Mouse (Mus musculus) midbrain, embryonic 12.5 days (tissue): ENCODE data around the gene Sipa1l2. TPM values are rescaled to one million over a fixed set of nuclear protein-coding genes. Genes with fewer than 3 reads are reported as not detected.

ENCODE experiments used
- ATAC-seq: fragments of 200-750 bp; cut with Nextera tagmentation; 2 replicates; pipeline ENCODE4 v1.8.0; 2017; ENCODE audit warnings: low read depth, moderate TSS enrichment, moderate library complexity; ENCODE audit not compliant: low FRiP score
- H3K27ac ChIP-seq: fragments of 300-500 bp; sonication (generic); replicated peaks from 2 replicates; pipeline ENCODE4 v1.5.1; 2016; ENCODE audit warnings: mild to moderate bottlenecking
- H3K27me3 ChIP-seq: fragments of 300-500 bp; sonication (generic); 2 replicates; pipeline ENCODE4 v1.6.1; 2016; ENCODE audit warnings: mild to moderate bottlenecking
- H3K36me3 ChIP-seq: fragments of 300-500 bp; sonication (generic); 2 replicates; pipeline ENCODE4 v1.6.1; 2016
- H3K4me1 ChIP-seq: fragments of 300-500 bp; sonication (generic); 2 replicates; pipeline ENCODE4 v1.6.1; 2016
- H3K4me2 ChIP-seq: fragments of 300-500 bp; sonication (generic); replicated peaks from 2 replicates; pipeline ENCODE4 v1.6.1; 2016; ENCODE audit warnings: mild to moderate bottlenecking, moderate library complexity
- H3K4me3 ChIP-seq: fragments of 300-500 bp; sonication (generic); 2 replicates; pipeline ENCODE4 v1.5.1; 2016; ENCODE audit warnings: mild to moderate bottlenecking
- H3K9ac ChIP-seq: fragments of 300-500 bp; sonication (generic); replicated peaks from 2 replicates; pipeline ENCODE4 v1.6.1; 2016; ENCODE audit warnings: mild to moderate bottlenecking, moderate library complexity
- H3K9me3 ChIP-seq: fragments of 300-500 bp; sonication (generic); 2 replicates; pipeline ENCODE4 v1.6.1; 2016; ENCODE audit warnings: mild to moderate bottlenecking
- WGBS: fragments of 180-500 bp; shearing (Covaris S2); methylation state at CpG from one replicate; pipeline ENCODE4 v1.1.7; 2016; 5-methylcytosine and 5-hydroxymethylcytosine counted together
- polyA plus RNA-seq: library from polyadenylated mRNA; unstranded; fragments of >200 nt; fragmentation: Nextera tagmentation; extraction: Ambion mirVana; gene quantifications from 2 replicates; pipeline ENCODE4 v1.2.1, GENCODE M21; 2016

Sipa1l2 gene
- polyA plus RNA-seq, 1 experiment from 2014 or later, result 43.7 TPM

DNA sequence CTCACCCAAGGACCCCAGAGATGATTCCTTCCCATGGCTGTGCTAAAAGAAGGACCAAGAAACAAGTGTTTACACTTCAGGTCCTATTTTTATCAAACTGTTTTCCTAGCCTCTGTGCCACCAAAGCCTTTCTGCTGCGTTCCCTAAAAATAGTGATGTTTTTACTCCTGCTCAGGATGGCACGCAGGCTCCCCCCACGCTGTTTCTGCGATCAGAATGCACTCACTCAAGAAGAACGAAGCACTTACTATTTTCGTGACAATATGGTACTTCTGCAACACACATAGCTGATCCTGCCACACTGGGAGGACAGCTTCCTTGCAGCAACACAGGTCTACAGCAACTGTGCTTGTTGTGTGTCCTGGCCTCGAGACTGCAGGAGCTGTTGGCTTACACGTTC, 62.3 kb downstream of the Sipa1l2 start:
- WGBS, result 82% methylated on average over 8 of the region's 8 CpGs
- no peak overlapping the region for H3K27ac ChIP-seq
- 0 out of 2 replicates have a peak, but pooled peaks cover under 1% of the 10 kb centered on the region for H3K27me3 ChIP-seq
- H3K4me3 ChIP-seq, result no peak overlapping the region
- no peak overlapping the region for H3K4me2 ChIP-seq
- H3K4me1 ChIP-seq, result peaks cover 72% of the 10 kb centered on the region
- no peak overlapping the region for H3K9ac ChIP-seq
- H3K9me3 ChIP-seq, result no peaks in the 10 kb centered on the region; the same call in 1 of the 2 replicates
- no peaks in the 10 kb centered on the region for H3K36me3 ChIP-seq
- no peak for ATAC-seq

DNA sequence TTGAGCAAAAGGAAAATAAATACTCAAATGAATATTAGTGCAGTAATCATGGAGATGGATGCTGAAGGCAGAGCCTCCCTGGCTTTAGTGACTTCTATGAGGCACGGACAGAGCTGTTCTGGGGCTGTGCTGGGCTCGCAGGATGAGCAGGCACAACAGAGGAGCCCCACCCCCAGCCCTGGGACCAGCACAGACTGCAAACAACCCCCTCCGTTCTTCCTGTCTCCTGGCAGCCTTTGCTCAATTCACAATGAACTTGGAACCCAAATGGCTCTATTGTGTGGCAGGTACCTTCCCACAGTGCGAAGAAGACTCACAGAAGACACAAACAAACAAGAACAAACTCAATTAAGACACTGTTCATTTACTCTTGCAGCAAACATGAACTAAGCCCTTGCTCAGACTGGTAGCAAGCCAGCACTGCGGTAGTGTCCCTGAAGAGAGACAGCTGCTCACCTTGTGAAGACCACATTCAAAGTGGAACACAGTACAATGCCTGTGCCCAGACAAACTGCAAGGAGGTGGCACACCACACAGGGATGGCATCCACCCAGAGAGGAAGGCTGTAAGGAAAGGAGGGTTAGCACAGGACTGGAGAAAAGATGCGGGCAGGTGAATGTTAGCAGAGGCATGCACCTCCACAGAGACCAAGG, 64.9 kb downstream of the Sipa1l2 start:
- peaks cover 64% of the 10 kb centered on the region for H3K4me1 ChIP-seq
- no peak overlapping the region for H3K4me2 ChIP-seq
- 0 out of 2 replicates have a peak, but pooled peaks have one; percentile 34 for ATAC-seq
- H3K9ac ChIP-seq, result no peak overlapping the region
- H3K27ac ChIP-seq, result 0 out of 2 replicates have a peak overlapping the region, but pooled peaks have one; percentile 11
- WGBS, result 35% methylated on average over 6 of the region's 6 CpGs
- H3K36me3 ChIP-seq, result no peaks in the 10 kb centered on the region
- no peak overlapping the region for H3K4me3 ChIP-seq
- H3K9me3 ChIP-seq, result no peaks in the 10 kb centered on the region
- no peaks in the 10 kb centered on the region for H3K27me3 ChIP-seq

DNA sequence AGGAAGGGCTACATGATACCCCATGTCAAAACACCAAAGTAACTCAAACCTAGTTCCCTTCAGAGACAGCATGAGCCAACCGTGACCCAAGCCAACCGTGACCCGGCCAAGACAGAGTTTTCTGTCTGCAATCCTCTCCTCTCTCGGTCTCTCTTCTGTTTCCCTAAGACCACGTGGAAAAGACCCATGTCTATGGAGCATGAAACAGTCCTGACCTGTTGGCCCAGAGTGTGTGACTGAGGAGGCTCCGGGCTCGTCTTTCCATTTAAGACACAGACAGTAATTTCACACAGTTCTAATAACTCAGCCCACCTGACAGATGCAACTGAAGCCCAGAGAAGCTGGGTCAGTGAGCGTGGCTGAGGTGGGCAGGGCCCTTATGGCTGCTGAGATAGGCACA, 65.8 kb downstream of the Sipa1l2 start:
- H3K4me3 ChIP-seq, result no peak overlapping the region
- H3K9me3 ChIP-seq, result no peaks in the 10 kb centered on the region
- ATAC-seq, result no peak
- no peaks in the 10 kb centered on the region for H3K27me3 ChIP-seq
- peaks cover 58% of the 10 kb centered on the region for H3K4me1 ChIP-seq
- H3K27ac ChIP-seq, result no peak overlapping the region
- no peak overlapping the region for H3K4me2 ChIP-seq
- WGBS, result 82% methylated on average over 8 of the region's 8 CpGs
- no peak overlapping the region for H3K9ac ChIP-seq
- H3K36me3 ChIP-seq, result no peaks in the 10 kb centered on the region

DNA sequence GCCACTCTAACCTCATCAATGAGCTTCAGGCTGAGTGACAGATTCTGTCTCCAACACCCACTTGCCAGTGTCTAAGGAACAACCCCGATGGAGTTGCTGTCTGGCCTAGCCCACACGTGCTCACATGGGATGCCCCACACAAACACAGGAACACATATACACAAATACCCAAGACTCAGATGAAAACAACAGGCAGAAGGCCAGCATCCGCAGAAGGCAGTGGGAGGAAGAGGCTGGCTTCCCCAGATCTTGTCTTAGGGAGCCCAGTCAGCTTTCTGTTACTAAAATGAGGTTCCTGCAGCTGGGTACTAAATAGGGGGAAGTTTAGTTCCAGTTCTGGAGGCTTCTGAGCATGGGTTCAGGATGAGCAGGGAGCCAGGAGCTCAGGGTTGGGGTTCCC, 66.8 kb downstream of the Sipa1l2 start:
- Histone ChIP-seq H3K9ac (no peak overlapping the region), H3K36me3 (no peaks in the 10 kb centered on the region), H3K27ac (no peak overlapping the region), H3K4me3 (no peak overlapping the region), H3K9me3 (no peaks in the 10 kb centered on the region), H3K4me2 (no peak overlapping the region), H3K4me1 (peaks cover 58% of the 10 kb centered on the region), H3K27me3 (no peaks in the 10 kb centered on the region)
- ATAC-seq, result no peak
- 91% methylated on average over 3 of the region's 3 CpGs for WGBS

DNA sequence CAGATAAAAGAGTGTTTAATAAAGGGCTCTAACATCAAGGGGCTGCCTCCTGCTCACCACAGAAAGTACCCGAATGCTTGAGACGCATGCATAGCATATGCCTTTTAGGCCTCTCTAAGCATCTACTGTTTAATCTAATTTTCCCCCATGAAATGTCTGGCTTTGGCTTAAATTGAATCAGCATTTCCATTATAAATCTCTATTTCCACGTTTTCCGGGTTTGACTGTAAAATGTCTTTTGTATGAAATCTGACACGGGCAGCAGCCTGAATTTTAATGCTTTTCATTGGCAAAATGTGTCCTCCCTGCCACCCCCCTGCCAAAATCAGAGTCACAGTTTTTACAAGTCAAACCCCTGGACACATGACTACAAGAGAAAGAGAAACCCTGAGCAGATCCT, 69.6 kb downstream of the Sipa1l2 start:
- Histone ChIP-seq H3K27ac (no peak overlapping the region), H3K27me3 (no peaks in the 10 kb centered on the region), H3K4me2 (no peak overlapping the region), H3K9me3 (no peaks in the 10 kb centered on the region), H3K4me3 (no peak overlapping the region), H3K4me1 (peaks cover 35% of the 10 kb centered on the region), H3K36me3 (no peaks in the 10 kb centered on the region), H3K9ac (no peak overlapping the region)
- 57% methylated on average over 5 of the region's 5 CpGs for WGBS
- ATAC-seq, result no peak

DNA sequence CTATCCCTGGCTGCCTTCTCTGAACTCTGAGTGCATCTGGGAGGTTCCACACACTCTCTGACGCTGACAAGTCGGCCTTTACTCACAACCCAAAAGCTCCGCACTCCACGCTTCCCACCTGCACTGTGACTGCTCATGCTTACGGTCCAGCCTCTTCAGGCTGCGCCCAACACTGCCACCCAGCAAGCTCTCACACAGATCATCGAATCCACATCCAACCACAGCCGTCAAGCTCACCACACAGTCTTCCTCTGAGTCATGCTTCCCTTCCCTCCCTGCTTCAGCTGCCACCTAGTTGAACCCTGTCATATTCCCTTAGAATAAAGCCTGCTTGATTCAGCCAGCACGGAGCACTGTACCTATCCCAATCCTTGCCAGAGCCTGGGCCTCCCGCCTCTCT, 71.1 kb downstream of the Sipa1l2 start:
- 67% methylated on average over 10 of the region's 10 CpGs for WGBS
- H3K9me3 ChIP-seq, result no peaks in the 10 kb centered on the region
- H3K36me3 ChIP-seq, result no peaks in the 10 kb centered on the region
- peaks cover 30% of the 10 kb centered on the region for H3K4me1 ChIP-seq
- no peak overlapping the region for H3K4me2 ChIP-seq
- no peak for ATAC-seq
- 0 out of 2 replicates have a peak overlapping the region, but pooled peaks have one; percentile 6 for H3K9ac ChIP-seq
- H3K4me3 ChIP-seq, result no peak overlapping the region
- H3K27me3 ChIP-seq, result 0 out of 2 replicates have a peak, but pooled peaks cover 3% of the 10 kb centered on the region
- no peak overlapping the region for H3K27ac ChIP-seq

DNA sequence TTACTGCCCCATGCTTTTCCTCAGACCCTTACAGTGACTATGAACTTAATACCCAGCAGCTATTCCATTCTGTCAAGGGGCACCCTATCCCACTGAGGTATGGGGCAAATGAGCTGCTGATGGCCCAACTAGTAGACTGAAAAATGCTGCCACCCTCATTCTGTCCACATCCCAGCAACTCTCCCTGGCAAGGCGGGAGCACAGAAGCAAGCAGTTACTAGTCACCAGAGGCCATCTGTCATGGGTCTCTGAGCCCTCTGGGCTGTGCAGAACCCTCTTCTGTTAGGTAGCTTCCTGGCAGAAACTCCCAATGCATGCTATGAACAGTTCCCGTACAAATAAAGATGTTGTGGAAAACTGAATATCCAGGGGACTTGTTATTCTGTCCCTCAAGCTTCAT, 74.1 kb downstream of the Sipa1l2 start:
- peaks cover 21% of the 10 kb centered on the region for H3K36me3 ChIP-seq
- ATAC-seq, result no peak
- 93% methylated on average over 2 of the region's 2 CpGs for WGBS
- H3K27ac ChIP-seq, result no peak overlapping the region
- peaks cover 27% of the 10 kb centered on the region for H3K4me1 ChIP-seq
- H3K4me2 ChIP-seq, result no peak overlapping the region
- H3K27me3 ChIP-seq, result 0 out of 2 replicates have a peak, but pooled peaks cover 3% of the 10 kb centered on the region
- no peak overlapping the region for H3K9ac ChIP-seq
- H3K9me3 ChIP-seq, result no peaks in the 10 kb centered on the region
- no peak overlapping the region for H3K4me3 ChIP-seq

DNA sequence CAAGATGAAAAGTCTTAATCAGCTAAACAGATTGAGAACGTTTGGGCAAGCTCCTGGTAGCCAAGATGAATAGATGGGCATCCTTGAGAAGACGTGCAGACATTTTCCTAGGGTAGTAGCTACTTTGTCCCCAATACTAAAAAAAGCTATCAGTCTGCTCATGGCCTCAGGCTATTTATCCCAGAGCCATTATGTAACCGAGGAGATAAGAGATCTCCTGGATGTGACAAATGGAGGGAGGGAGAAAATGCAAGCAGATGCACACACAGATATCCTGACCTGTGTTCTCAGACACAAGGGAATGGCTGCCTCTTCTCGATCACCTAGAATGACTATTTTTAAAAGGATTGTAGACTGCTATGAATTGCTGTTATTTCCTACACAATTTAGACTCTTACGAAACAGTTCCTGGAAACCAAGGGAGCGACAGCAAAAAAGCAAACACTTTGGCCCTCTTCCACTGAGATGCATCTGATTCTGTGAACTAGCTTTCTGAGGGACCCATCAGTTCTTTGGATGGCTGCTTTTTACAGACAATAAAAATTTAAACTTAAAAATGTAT, 76.3 kb downstream of the Sipa1l2 start:
- 0 out of 2 replicates have a peak, but pooled peaks cover 3% of the 10 kb centered on the region for H3K27me3 ChIP-seq
- WGBS, result 58% methylated on average over 6 of the region's 6 CpGs
- H3K4me1 ChIP-seq, result peaks cover 18% of the 10 kb centered on the region
- no peak overlapping the region for H3K4me2 ChIP-seq
- H3K27ac ChIP-seq, result no peak overlapping the region
- H3K9me3 ChIP-seq, result no peaks in the 10 kb centered on the region
- no peak for ATAC-seq
- peaks cover 33% of the 10 kb centered on the region for H3K36me3 ChIP-seq
- H3K4me3 ChIP-seq, result no peak overlapping the region
- no peak overlapping the region for H3K9ac ChIP-seq

DNA sequence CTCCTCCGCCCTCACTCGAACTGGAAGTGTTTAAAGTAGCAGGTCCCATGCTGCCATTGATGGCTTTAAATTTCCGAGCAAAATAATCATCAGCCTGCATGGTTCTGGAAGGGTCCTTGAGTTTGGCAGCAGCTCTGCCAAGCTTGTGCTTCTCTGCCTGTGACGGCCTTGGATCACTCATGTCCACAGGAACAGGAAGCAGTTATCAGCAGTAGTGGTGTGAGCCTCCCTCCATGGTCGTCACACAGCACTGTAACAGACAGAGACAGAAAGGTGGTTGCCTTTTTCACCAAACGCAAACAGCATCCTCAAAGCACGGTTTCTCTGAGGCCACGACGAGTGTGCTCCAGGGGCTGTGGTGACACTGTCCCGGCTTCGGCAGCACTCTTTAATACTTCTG, 77.2 kb downstream of the Sipa1l2 start:
- ATAC-seq, result no peak
- no peak overlapping the region for H3K4me3 ChIP-seq

DNA sequence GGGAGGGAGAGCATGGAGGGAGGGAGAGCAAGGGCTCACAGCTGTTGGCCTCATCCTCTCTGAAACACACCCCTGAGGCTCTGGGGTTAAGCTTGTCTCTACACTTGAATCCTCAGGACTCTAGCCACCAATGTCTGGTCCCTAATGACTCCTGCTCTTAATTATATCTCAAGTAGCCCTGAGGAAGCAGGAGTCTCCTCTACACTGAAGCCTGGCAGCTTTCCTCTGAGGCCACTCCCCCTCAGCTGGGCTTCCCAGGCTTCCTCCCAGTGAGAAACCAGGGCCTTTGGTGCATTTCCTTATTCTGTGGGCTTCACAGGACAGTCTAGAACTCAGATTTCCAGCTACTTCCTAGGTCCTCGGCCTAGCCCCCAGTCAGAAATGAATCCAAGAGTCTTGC, 80.9 kb downstream of the Sipa1l2 start:
- no peak for ATAC-seq
- WGBS, result 62% methylated on average over 1 of the region's 1 CpGs
- Histone ChIP-seq H3K36me3 (peaks cover 47% of the 10 kb centered on the region), H3K4me1 (peaks cover 26% of the 10 kb centered on the region), H3K9me3 (no peaks in the 10 kb centered on the region), H3K27ac (no peak overlapping the region), H3K27me3 (no peaks in the 10 kb centered on the region), H3K4me2 (no peak overlapping the region), H3K4me3 (no peak overlapping the region), H3K9ac (0 out of 2 replicates have a peak overlapping the region, but pooled peaks have one; percentile 13)

More for the DNA sequence above, 77.2 kb downstream of the Sipa1l2 start:
- peaks cover 38% of the 10 kb centered on the region for H3K36me3 ChIP-seq
- WGBS, result 90% methylated on average over 11 of the region's 11 CpGs
- H3K4me2 ChIP-seq, result no peak overlapping the region
- peaks cover 16% of the 10 kb centered on the region for H3K4me1 ChIP-seq
- H3K27ac ChIP-seq, result no peak overlapping the region
- 0 out of 2 replicates have a peak, but pooled peaks cover 3% of the 10 kb centered on the region for H3K27me3 ChIP-seq
- no peak overlapping the region for H3K9ac ChIP-seq
- H3K9me3 ChIP-seq, result no peaks in the 10 kb centered on the region

DNA sequence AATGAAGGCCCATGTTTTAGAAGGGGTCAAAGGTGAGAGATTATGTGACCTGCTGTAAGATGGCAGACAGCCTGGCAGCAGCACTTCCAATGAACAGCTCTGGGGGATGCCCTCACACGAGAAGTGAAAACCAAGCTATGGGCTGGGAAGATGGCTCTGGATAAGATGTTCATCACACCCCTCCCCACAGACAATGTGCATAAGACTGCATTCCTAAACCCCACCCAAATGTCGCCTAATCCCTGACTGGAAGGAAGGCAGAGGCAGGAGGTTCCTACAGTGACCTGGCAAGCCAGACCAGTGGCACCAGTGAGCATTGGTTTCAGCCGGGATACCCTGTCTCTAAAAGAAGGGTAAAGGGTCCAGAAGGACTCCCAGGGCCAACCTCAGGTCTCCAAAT, 83.9 kb downstream of the Sipa1l2 start:
- Histone ChIP-seq H3K36me3 (peaks cover 47% of the 10 kb centered on the region), H3K27ac (no peak overlapping the region), H3K4me2 (no peak overlapping the region), H3K9me3 (no peaks in the 10 kb centered on the region), H3K4me1 (peaks cover 28% of the 10 kb centered on the region), H3K4me3 (no peak overlapping the region), H3K27me3 (peaks cover 5% of the 10 kb centered on the region; the same call in 1 of the 2 replicates), H3K9ac (no peak overlapping the region)
- ATAC-seq, result no peak
- WGBS, result 92% methylated on average over 3 of the region's 3 CpGs

DNA sequence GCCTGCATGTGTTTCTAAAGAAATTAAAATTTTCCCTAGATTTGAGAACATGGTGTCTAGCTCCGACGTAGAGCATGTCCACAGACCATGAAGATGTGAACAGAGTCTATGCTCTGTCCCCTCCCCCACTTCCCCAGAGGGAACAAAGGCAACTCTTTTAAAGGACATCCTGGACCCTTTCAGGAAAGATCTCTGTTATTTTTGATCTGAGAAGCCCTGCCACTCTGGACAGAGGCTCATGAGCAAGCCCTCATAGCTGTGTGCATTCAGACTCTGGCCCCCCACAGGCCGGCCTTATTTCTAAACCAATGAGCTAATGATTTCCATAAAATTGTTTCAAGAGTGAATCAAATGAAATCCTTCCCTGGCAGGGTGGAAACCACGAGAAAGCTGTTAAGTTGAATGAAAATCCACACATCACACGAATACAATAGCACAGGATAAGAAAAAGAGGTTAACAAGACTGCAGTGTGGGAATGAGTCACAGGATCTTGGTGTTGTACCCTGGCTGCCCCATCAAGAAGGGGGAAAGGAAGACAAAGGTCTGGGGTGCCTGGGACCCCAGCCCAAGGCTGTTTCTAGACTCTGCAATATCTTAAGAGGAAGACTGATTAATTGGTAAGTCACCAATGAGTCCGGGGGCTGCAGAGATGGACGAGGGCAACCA, 84.9 kb downstream of the Sipa1l2 start:
- WGBS, result 27% methylated on average over 7 of the region's 7 CpGs
- H3K27ac ChIP-seq, result peak overlapping the region; percentile 49

More for the DNA sequence above, 84.9 kb downstream of the Sipa1l2 start:
- H3K36me3 ChIP-seq, result peaks cover 48% of the 10 kb centered on the region
- H3K4me3 ChIP-seq, result no peak overlapping the region
- H3K9ac ChIP-seq, result no peak overlapping the region
- peaks cover 28% of the 10 kb centered on the region for H3K4me1 ChIP-seq
- no peak overlapping the region for H3K4me2 ChIP-seq
- peaks cover 5% of the 10 kb centered on the region; the same call in 1 of the 2 replicates for H3K27me3 ChIP-seq
- peak; percentile 61; the same call in 1 of the 2 replicates for ATAC-seq
- no peaks in the 10 kb centered on the region for H3K9me3 ChIP-seq
